Mouse (Mus musculus) kidney, adult 2 months (tissue): Measurements from ENCODE around the gene Nid2.

ENCODE experiments used
- CTCF ChIP-seq: fragments of 200-500 bp; conservative IDR thresholded peaks from 2 replicates; pipeline ENCODE4 v1.5.1; 2011; ENCODE audit warnings: low read depth, mild to moderate bottlenecking, control low read depth, low read length, moderate library complexity, mixed read lengths; ENCODE audit not compliant: insufficient read depth, insufficient read length
- POLR2A ChIP-seq: fragments of 200-500 bp; IDR thresholded peaks from one replicate; pipeline ENCODE4 v1.6.1; 2011; ENCODE audit warnings: low read depth, low read length, control low read depth

- TF ChIP-seq CTCF (no peak), POLR2A (no peak)
These were observed 26.9 kb downstream of the Nid2 start for GRCm38 (mm10) chr14:19777945-19778344.
